Mouse (Mus musculus): ENCODE results near the gene Dlg2.

Gene Dlg2

DNA sequence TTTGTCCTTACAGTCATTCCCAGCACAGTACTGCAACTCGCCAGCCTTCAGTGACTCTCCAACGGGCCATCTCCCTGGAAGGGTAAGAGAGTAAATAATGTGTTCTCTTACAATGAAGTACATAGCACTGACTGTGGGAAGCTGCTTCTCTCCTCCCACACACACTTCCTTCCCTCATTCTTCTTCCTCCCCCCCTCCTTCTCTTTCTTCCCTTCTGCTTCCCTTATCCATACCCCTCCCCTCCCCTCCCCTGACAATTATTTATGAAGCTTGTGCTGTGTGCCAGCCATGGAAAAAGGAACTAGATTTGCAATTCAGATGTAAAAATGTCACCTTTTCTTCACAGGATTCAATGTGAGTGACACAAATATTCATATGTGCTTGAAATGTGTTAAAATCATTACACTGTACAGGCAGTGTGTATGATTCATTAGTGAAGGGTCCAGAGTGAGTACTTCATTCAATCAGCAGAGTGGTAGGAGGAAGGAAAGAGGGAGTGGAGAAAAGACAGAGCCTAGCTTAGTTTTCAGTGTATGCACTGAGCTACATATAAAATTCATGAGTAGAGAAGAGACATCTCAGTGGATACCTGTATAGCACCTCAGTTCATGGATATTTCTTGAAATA lies 1564.4 kb downstream of the Dlg2 start:
- in situ Hi-C loops (cut with MboI, MseI), result loop anchor here in 1 of 2 experiments (10.0 kb wide), 1 partner anchor 1384 kb away; no protein-coding TSS in a partner anchor

GRCm38 (mm10) chr7:92044966-92045365 lies 1568.5 kb downstream of the Dlg2 start:
- in situ Hi-C loops (cut with MboI, MseI), result loop anchor here in 1 of 2 experiments (10.0 kb wide), 1 partner anchor 1380 kb away; no protein-coding TSS in a partner anchor

DNA sequence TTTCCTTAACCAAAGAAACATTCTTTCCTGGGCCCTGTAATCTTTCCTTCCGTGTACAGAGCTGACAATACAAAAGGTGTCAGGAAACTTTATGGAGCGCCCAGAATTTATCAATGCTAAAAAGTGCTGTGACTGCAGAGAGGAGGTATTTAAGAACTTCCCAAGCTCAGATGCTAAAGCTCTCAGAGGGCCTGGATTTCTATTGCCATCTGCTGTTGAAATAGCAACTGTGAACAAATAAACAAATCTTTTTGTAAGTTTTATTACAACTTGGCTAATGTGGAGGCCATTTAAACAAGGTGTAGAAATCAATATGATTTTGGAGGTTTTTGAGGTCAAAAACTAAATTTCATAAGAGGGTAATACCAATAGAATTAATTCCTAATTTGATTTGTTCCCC lies 1570.8 kb downstream of the Dlg2 start:
- in situ Hi-C loops (cut with MboI, MseI), result loop anchor here in 1 of 2 experiments (10.0 kb wide), 1 partner anchor 1378 kb away; no protein-coding TSS in a partner anchor

GRCm38 (mm10) chr7:92048876-92049275 lies 1572.4 kb downstream of the Dlg2 start:
- in situ Hi-C loops (cut with MboI, MseI), result loop anchor here in 1 of 2 experiments (10.0 kb wide), 1 partner anchor 1376 kb away; no protein-coding TSS in a partner anchor

DNA sequence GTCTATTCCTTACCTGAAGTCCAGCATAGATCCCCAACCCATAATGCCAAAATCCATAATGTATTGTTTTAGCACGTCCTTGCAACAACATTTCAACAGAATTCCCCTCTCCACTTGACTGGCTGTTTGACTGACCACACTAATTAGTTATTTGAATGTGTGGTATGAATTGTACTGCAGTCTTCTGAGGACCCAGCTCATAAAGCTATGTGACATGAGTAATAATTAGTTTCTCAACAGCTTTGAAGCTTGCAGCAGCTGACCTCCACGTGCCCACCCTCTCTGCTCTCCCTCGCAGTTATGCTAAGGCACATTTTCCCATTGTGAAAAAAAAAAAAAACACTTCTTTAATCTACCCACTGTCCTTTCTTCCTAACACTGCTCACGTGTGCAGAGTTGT lies 1590.4 kb downstream of the Dlg2 start:
- in situ Hi-C loops (cut with MboI, MseI), result no loop called here

DNA sequence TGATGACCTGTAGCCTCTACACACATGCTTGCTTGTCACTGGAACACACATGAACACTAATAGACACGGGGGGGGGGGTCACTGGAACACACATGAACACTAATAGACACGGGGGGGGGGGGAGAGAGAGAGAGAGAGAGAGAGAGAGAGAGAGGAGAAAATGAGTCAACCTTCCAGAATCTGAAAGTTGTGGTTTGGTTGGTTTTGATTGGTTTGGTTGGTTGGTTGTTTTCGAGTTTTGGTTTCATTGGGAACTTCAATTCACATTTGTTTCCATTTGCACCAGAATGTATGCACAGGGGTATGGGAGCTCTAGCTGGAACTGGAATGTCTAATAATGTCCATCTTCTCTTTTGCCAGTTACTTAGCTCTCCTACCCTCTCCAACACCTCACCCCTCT lies 1611.0 kb downstream of the Dlg2 start:
- in situ Hi-C loops (cut with MboI, MseI), result no loop called here

DNA sequence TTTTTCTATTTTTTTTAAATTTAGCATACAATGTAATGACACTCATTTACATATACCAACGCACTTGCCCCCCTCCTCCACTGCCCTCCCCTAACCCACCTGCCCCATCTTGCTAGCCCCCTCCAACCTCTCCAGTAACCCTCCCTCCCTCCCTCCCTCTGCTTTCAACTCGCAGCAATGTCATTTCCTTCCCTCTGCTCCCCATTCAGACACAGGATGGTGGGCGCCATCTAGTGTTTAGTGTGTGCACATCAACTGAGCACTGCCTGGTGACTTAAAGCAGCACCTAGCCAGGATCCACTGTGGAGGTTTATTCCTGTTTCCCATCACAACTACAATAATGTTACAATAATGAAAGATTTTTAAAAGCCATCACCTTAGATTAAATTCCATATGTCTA lies 1617.4 kb downstream of the Dlg2 start:
- in situ Hi-C loops (cut with MboI, MseI), result no loop called here

DNA sequence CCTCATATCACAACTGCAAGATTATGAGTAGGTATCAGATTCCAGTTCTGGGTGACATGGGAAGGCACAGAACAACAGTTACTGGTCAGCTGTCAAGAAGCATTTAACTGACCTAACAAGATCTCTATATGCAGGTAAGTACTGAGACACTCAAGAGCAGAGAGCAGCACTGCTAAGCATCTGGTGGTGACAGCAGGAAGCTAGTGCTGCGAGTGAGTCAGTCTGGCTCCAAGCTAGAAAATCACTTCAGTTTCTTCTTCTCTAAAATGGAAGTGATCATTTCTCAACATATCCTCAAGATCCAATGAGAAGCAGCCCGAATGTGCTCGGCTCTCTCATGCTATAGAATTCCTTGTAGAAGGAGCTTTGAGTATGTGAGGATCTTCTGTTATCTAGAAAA lies 1618.7 kb downstream of the Dlg2 start:
- in situ Hi-C loops (cut with MboI, MseI), result no loop called here

DNA sequence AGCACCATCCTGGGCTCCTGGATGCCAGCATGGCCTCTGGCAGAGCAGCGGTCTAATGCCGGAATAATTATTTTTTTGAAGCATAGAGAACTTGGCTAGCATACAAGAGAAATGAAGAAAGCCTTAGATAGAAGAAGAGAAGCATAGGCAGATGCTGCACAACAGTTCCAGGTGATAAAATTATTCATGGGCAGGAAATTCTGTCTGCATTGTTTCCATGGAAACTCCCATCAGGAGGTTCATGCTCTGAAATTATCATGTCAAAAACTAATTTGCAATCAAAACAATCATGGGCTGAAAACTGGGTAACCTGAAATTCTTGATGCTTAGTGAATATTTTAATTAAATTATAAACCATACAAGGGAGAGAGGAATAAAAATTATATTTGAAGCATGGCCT lies 1624.4 kb downstream of the Dlg2 start:
- in situ Hi-C loops (cut with MboI, MseI), result loop anchor here (5.0 to 10.0 kb wide), 5 partner anchors 216 to 864 kb away; partner anchors contain the start of genes Ddias (in 1 of the 2) and Prcp (in 1 of the 2)

- in situ Hi-C loops (cut with MboI, MseI), result loop anchor here (5.0 to 10.0 kb wide), 5 partner anchors 214 to 862 kb away; partner anchors contain the start of genes Ddias (in 1 of the 2) and Prcp (in 1 of the 2)
Measured at GRCm38 (mm10) chr7:92102892-92103543, 1626.5 kb downstream of the Dlg2 start.

GRCm38 (mm10) chr7:92105477-92105876 lies 1629.0 kb downstream of the Dlg2 start:
- in situ Hi-C loops (cut with MboI, MseI), result loop anchor here in 1 of 2 experiments (5.0 to 10.0 kb wide), 3 partner anchors 77 to 859 kb away; partner anchors contain the start of genes Ddias and Prcp

GRCm38 (mm10) chr7:92105956-92106355 lies 1629.5 kb downstream of the Dlg2 start:
- in situ Hi-C loops (cut with MboI, MseI), result loop anchor here in 1 of 2 experiments (5.0 to 10.0 kb wide), 3 partner anchors 76 to 859 kb away; partner anchors contain the start of genes Ddias and Prcp

GRCm38 (mm10) chr7:92113065-92113464 lies 1636.6 kb downstream of the Dlg2 start:
- in situ Hi-C loops (cut with MboI, MseI), result loop anchor here in 1 of 2 experiments (5.0 kb wide), 1 partner anchor 99 kb away; no protein-coding TSS in a partner anchor

DNA sequence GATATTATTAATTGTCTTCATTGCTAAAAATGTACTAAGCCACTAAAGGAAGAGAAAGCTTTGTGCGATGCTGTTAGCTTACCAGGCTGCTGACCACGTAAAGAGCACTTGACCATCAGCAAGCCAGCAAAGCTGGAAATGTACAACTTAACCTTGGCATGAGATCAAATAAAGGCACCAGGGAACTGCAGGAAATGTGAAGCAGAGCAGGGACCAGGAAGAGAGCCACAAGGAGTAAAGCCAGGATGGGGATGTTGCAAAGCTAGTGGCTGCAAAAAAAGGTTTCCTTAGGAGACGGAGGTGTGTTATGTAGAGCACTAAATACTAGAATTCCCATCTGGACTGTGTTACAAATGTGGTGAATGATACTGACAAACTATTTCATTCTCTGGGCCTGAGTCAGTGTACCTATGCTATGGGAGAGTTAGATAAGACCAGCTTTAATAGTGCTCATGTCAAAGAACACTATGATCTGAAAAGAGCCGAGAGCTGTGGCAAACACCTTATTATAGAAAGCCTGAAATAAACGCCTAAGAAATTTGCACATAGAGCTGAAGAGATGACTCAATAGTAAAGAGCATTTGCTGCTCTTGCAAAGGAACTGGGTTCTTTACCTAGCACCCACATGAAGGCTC lies 1638.9 kb downstream of the Dlg2 start:
- in situ Hi-C loops (cut with MboI, MseI), result no loop called here

DNA sequence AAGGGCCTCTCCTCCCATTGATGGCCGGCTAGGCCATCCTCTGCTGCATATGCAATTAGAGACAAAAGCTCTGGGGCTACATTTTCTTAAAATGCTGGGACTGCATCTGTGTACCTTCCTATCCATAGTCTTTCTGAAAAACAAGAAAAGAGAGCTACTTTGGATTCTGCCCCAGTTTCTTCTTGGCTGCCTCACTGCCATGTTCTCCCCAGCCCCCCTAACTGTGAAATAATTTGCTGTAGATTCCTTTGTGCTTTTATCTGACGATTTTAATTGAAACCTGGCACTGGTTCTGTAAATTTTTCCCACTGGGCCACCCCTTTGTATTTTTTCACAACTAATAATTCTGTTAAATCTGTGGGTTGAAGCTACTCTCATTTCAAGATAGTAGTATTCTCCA lies 1646.8 kb downstream of the Dlg2 start:
- in situ Hi-C loops (cut with MboI, MseI), result no loop called here

DNA sequence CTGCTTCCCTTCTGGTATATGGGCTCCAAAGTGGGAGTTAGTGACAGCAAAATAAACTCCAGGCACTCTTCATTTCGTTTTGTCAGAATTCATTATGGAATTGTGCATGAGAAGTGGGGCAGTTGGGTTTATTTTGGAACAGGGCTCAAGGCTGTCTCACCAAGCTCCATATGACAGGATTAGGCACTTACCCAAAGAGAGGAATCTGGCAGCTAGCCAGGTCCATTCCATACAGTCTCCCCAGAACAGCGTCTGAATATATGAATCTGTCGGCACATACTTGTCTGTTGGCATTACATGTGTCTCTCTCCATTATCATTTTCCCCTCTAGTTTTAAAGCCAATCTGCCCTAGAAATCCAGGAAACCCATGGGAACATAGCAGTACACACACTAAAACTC lies 1649.4 kb downstream of the Dlg2 start:
- in situ Hi-C loops (cut with MboI, MseI), result no loop called here

- in situ Hi-C loops (cut with MboI, MseI), result no loop called here
Measured at GRCm38 (mm10) chr7:92134301-92134700, 1657.8 kb downstream of the Dlg2 start.

GRCm38 (mm10) chr7:92135624-92136023 lies 1659.2 kb downstream of the Dlg2 start:
- in situ Hi-C loops (cut with MboI, MseI), result no loop called here

- in situ Hi-C loops (cut with MboI, MseI), result no loop called here
Measured at GRCm38 (mm10) chr7:92140051-92140817, 1663.8 kb downstream of the Dlg2 start.

DNA sequence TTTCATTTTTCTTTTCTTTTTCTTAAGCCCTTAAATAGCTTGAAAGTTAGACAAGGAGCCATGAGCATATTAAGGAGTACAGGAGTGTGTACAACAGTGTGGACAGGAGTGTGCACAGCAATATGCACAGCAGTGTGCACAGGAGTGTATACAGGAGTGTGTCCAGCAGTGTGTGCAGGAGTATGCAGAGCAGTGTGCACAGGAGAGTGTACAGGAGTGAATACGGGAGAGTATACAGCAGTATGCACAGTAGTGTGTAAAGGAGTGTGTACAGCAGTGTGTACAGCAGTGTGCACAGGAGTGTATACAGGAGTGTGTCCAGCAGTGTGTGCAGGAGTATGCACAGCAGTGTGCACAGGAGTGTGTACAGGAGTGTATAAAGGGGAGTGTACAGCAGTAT lies 1671.0 kb downstream of the Dlg2 start:
- in situ Hi-C loops (cut with MboI, MseI), result no loop called here

GRCm38 (mm10) chr7:92150768-92151167 lies 1674.3 kb downstream of the Dlg2 start:
- in situ Hi-C loops (cut with MboI, MseI), result no loop called here
